Mouse (Mus musculus) limb, embryonic 15.5 days (tissue): ENCODE results near the gene Osbpl2. TPM values are rescaled to one million over a fixed set of nuclear protein-coding genes. Genes with fewer than 3 reads are reported as not detected.
A peak's percentile ranks its signal among the peaks of the same experiment; 100 is the strongest.
"Not testable (repeated sequence)": the region's sequence is repeated elsewhere in the genome, so short reads cannot be mapped to it uniquely, and the experiment has no call there.

Source experiments
- ATAC-seq: fragments of 200-750 bp; cut with Nextera tagmentation; 2 replicates; pipeline ENCODE4 v1.8.0; 2017; ENCODE audit warnings: low read depth, moderate TSS enrichment; ENCODE audit not compliant: insufficient number of reproducible peaks, low FRiP score, low TSS enrichment
- H3K27ac ChIP-seq: fragments of 300-500 bp; sonication (generic); 2 replicates; pipeline ENCODE4 v1.5.1; 2015; ENCODE audit warnings: moderate library complexity, mild to moderate bottlenecking, inconsistent platforms
- H3K27me3 ChIP-seq: fragments of 300-500 bp; sonication (generic); 2 replicates; pipeline ENCODE4 v1.6.1; 2015; ENCODE audit warnings: inconsistent platforms
- H3K36me3 ChIP-seq: fragments of 300-500 bp; sonication (generic); 2 replicates; pipeline ENCODE4 v1.6.1; 2015; ENCODE audit warnings: inconsistent platforms
- H3K4me1 ChIP-seq: fragments of 300-500 bp; sonication (generic); 2 replicates; pipeline ENCODE4 v1.6.1; 2015; ENCODE audit warnings: inconsistent platforms
- H3K4me2 ChIP-seq: fragments of 300-500 bp; sonication (generic); 2 replicates; pipeline ENCODE4 v1.6.1; 2015; ENCODE audit warnings: mild to moderate bottlenecking, inconsistent platforms
- H3K4me3 ChIP-seq: fragments of 300-500 bp; sonication (generic); 2 replicates; pipeline ENCODE4 v1.5.1; 2015; ENCODE audit warnings: mild to moderate bottlenecking, inconsistent platforms
- H3K9ac ChIP-seq: fragments of 300-500 bp; sonication (generic); 2 replicates; pipeline ENCODE4 v1.6.1; 2015; ENCODE audit warnings: inconsistent platforms
- H3K9me3 ChIP-seq: fragments of 300-500 bp; sonication (generic); 2 replicates; pipeline ENCODE4 v1.6.1; 2016; ENCODE audit warnings: inconsistent platforms
- whole genome bisulfite sequencing: fragments of 180-500 bp; shearing (Covaris S2); methylation state at CpG from one replicate; pipeline ENCODE4 v1.1.7; 2015; 5-methylcytosine and 5-hydroxymethylcytosine counted together
- polyA plus RNA-seq: library from polyadenylated mRNA; unstranded; fragments of >200 nt; fragmentation: Nextera tagmentation; extraction: Ambion mirVana; gene quantifications from 2 replicates; pipeline ENCODE4 v1.2.1, GENCODE M21; 2015

The Osbpl2 gene
- polyA plus RNA-seq, 1 experiment from 2014 or later, result 45.2 TPM

DNA sequence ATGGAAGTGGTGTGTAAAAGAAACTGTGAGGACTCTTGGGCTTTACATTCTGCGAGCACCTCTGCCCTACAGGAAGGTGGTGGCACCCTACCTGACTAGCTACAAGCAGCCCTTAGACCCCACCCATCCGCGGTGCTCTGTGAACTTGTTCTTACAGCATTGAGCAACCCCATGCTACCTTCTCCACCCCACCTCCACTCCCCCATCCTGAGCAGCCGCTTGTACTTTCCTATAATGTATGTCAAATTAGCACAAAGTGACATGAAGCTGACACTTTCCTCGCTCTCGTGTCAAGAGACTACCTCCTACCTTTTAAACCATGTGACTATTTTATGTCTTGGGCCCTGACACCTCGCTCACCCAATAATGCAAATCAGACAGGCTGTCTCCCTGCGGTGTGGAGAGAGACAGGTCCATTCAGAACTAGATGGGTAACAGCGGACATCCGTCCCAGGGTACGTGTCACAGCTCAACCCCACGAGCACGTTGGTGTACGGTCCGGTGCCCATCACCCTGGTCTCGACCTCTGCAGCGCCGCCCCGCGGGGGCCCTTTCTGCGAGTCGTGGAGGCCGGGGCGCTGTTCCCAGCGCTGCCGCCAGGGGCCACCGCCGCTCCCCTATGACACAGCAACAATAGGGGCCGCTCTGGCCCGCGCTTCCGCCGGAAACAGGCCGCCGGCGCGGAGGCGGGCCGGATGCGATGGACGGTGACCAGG, 51.9 kb downstream of the Osbpl2 start, which contains the start of gene Adrm1:
Gene Adrm1, plus strand, starts transcription at position 680 of the 716 bp plus-strand sequence.
- Histone ChIP-seq H3K4me2 (peak within 1 kb of the TSS; percentile 90), H3K27me3 (no peaks in the 10 kb centered on the region), H3K4me1 (peaks cover 27% of the 10 kb centered on the region), H3K9ac (peak within 1 kb of the TSS; percentile 94), H3K36me3 (peaks cover 30% of the 10 kb centered on the region), H3K9me3 (no peaks in the 10 kb centered on the region), H3K27ac (peak within 1 kb of the TSS; percentile 93), H3K4me3 (peak within 1 kb of the TSS; percentile 100)
- peak; percentile 97 for ATAC-seq
- WGBS, result 4% methylated on average over 41 of the region's 41 CpGs

DNA sequence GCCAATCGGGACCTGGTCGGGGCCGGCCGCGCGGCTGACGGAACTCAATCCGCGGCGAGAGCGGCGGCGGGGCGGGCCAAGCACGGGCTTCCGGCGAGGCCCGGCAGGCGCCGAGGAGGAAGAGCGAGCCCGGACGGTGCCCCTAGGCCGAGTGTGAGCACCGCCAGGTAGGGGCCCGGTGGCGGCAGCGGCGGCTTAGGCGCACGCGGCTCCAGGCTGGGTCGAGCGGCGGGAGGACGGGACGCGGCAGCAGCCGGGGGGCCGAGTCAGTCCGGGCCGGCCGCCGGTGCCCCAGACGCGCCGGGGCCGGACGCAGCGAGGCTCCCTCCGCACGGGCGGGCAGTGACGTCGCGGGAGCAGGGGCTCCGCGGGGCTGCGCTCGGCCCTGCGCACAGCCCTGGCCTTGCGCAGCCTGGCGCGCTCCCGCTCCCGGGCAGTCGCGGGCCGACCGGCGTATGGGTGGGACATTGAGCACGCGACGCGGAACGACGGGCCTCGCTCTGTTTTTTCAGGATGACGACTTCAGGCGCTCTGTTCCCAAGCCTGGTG, 52.5 kb downstream of the Osbpl2 start:
- WGBS, result under 1% methylated on average over 80 of the region's 80 CpGs
- peak overlapping the region; percentile 90 for H3K4me2 ChIP-seq
- H3K4me3 ChIP-seq, result peak overlapping the region; percentile 100
- ATAC-seq, result peak; percentile 66
- no peaks in the 10 kb centered on the region for H3K27me3 ChIP-seq
- H3K36me3 ChIP-seq, result peaks cover 35% of the 10 kb centered on the region
- no peaks in the 10 kb centered on the region for H3K9me3 ChIP-seq
- peaks cover 27% of the 10 kb centered on the region for H3K4me1 ChIP-seq
- peak overlapping the region; percentile 94 for H3K9ac ChIP-seq
- peak overlapping the region; percentile 93 for H3K27ac ChIP-seq

- Histone ChIP-seq H3K27ac (0 out of 2 replicates have a peak overlapping the region, but pooled peaks have one; percentile 2), H3K9ac (peak overlapping the region; percentile 94), H3K36me3 (peaks cover 41% of the 10 kb centered on the region), H3K27me3 (no peaks in the 10 kb centered on the region), H3K4me3 (peak overlapping the region; percentile 100), H3K4me1 (peaks cover 27% of the 10 kb centered on the region), H3K4me2 (peak overlapping the region; percentile 90), H3K9me3 (no peaks in the 10 kb centered on the region)
- WGBS, result 6% methylated on average over 9 of the region's 9 CpGs
- no peak for ATAC-seq
These were observed 53.0 kb downstream of the Osbpl2 start for GRCm38 (mm10) chr2:180172152-180172551.

- no peak overlapping the region for H3K9ac ChIP-seq
These were observed 54.1 kb downstream of the Osbpl2 start for GRCm38 (mm10) chr2:180173163-180173562.

DNA sequence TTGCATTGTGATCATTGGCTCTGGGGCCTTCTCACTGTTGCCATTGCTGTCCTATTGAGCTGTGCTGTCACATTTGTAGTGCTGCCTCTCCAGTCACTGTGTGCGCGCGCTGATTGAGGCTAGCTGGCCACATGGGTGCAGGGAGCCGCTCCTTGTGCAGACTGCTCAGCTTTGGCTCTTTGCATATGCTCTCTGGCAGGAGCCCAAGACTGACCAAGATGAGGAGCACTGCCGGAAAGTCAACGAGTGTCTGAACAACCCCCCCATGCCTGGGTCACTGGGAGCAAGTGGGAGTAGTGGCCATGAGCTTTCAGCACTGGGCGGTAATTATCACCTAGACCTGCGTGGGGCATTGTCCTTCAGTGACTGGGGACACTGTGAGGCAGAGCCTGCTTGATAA, 54.6 kb downstream of the Osbpl2 start:
- H3K4me2 ChIP-seq, result not testable (repeated sequence)

More at GRCm38 (mm10) chr2:180173163-180173562, 54.1 kb downstream of the Osbpl2 start:
- Histone ChIP-seq H3K4me1 (peaks cover 27% of the 10 kb centered on the region), H3K27me3 (no peaks in the 10 kb centered on the region), H3K9me3 (no peaks in the 10 kb centered on the region), H3K27ac (no peak overlapping the region), H3K36me3 (peaks cover 51% of the 10 kb centered on the region), H3K4me2 (peak overlapping the region; percentile 90), H3K4me3 (0 out of 2 replicates have a peak overlapping the region, but pooled peaks have one; percentile 1)
- 71% methylated on average over 4 of the region's 4 CpGs for WGBS
- ATAC-seq, result no peak

DNA sequence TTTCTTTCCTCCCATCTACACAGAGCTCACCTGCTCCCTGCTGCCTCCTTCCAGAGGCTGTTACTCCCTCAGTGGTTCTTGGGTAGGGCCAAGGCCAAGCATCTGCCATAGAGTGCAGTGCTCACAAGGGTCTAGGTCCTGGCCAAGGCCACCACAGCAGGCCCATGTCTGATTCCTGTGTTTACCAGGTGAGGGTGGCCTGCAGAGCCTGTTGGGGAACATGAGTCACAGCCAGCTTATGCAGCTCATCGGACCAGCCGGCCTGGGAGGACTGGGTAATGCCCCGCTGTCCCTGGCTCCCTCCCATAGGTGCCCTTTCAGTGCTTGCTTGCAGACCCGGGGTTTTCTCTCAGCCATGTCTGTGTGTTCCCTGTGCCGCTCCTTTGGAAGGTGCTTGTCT, 55.0 kb downstream of the Osbpl2 start:
- no peaks in the 10 kb centered on the region for H3K27me3 ChIP-seq
- peaks cover 61% of the 10 kb centered on the region for H3K36me3 ChIP-seq
- no peak for ATAC-seq
- H3K4me1 ChIP-seq, result peaks cover 27% of the 10 kb centered on the region
- H3K4me3 ChIP-seq, result no peak overlapping the region
- no peak overlapping the region for H3K4me2 ChIP-seq
- 92% methylated on average over 5 of the region's 5 CpGs for WGBS
- no peak overlapping the region for H3K27ac ChIP-seq
- no peaks in the 10 kb centered on the region for H3K9me3 ChIP-seq
- no peak overlapping the region for H3K9ac ChIP-seq

More for the DNA sequence above, 54.6 kb downstream of the Osbpl2 start:
- Histone ChIP-seq H3K4me1 (peaks cover 27% of the 10 kb centered on the region), H3K36me3 (peaks cover 56% of the 10 kb centered on the region)
- WGBS, result 90% methylated on average over 8 of the region's 8 CpGs
- H3K27ac ChIP-seq, H3K4me3 ChIP-seq, H3K27me3 ChIP-seq, H3K9ac ChIP-seq, H3K9me3 ChIP-seq, ATAC-seq: not testable (repeated sequence)

- H3K4me2 ChIP-seq, result no peak overlapping the region
- H3K36me3 ChIP-seq, result peaks cover 72% of the 10 kb centered on the region
- H3K9me3 ChIP-seq, result no peaks in the 10 kb centered on the region
- H3K27ac ChIP-seq, result no peak overlapping the region
- H3K27me3 ChIP-seq, result no peaks in the 10 kb centered on the region
- H3K4me1 ChIP-seq, result peaks cover 23% of the 10 kb centered on the region
- no peak for ATAC-seq
- WGBS, result 89% methylated on average over 7 of the region's 7 CpGs
- no peak overlapping the region for H3K9ac ChIP-seq
- no peak overlapping the region for H3K4me3 ChIP-seq
These were observed 56.6 kb downstream of the Osbpl2 start for GRCm38 (mm10) chr2:180175725-180176124.

DNA sequence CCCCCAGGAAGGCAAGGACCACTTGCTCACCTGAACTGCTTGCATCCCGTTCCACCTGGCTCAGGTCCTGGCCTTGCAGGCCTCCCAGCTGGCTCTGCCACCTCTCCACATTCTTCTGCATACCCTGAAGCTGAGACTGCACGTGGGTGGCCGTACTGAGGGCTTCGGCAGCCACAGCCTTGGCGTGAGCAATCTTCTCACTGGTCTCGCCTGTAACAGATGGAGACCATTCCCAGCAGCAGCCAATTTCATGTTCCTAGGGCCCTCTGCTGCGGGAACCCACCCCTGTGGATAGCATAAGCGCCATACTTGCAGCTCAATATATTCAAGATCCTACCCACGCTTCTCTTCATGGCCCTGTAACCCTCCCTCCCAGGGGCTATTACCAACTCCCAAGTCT, 62.4 kb downstream of the Osbpl2 start:
- Histone ChIP-seq H3K27ac (no peak overlapping the region), H3K4me2 (no peak overlapping the region), H3K27me3 (no peaks in the 10 kb centered on the region), H3K9ac (no peak overlapping the region), H3K4me3 (no peak overlapping the region), H3K4me1 (no peaks in the 10 kb centered on the region), H3K36me3 (peaks cover 45% of the 10 kb centered on the region), H3K9me3 (no peaks in the 10 kb centered on the region)
- ATAC-seq, result no peak
- WGBS, result 82% methylated on average over 9 of the region's 9 CpGs

GRCm38 (mm10) chr2:180184011-180184751, 65.1 kb downstream of the Osbpl2 start:
- 80% methylated on average over 24 of the region's 24 CpGs for WGBS
- no peaks in the 10 kb centered on the region for H3K9me3 ChIP-seq
- H3K9ac ChIP-seq, result no peak overlapping the region
- no peaks in the 10 kb centered on the region for H3K4me1 ChIP-seq
- H3K27me3 ChIP-seq, result no peaks in the 10 kb centered on the region
- H3K27ac ChIP-seq, result no peak overlapping the region
- H3K36me3 ChIP-seq, result peaks cover 25% of the 10 kb centered on the region; the same call in 1 of the 2 replicates
- ATAC-seq, result no peak
- H3K4me2 ChIP-seq, result no peak overlapping the region
- H3K4me3 ChIP-seq, result no peak overlapping the region

GRCm38 (mm10) chr2:180184752-180185109, 65.6 kb downstream of the Osbpl2 start:
- H3K27me3 ChIP-seq, result no peaks in the 10 kb centered on the region
- H3K9ac ChIP-seq, result no peak overlapping the region
- H3K4me3 ChIP-seq, result no peak overlapping the region
- H3K27ac ChIP-seq, result no peak overlapping the region
- no peak for ATAC-seq
- H3K4me2 ChIP-seq, result no peak overlapping the region
- no peaks in the 10 kb centered on the region for H3K4me1 ChIP-seq
- H3K36me3 ChIP-seq, result peaks cover 19% of the 10 kb centered on the region; the same call in 1 of the 2 replicates
- H3K9me3 ChIP-seq, result no peaks in the 10 kb centered on the region
- 83% methylated on average over 6 of the region's 6 CpGs for WGBS

DNA sequence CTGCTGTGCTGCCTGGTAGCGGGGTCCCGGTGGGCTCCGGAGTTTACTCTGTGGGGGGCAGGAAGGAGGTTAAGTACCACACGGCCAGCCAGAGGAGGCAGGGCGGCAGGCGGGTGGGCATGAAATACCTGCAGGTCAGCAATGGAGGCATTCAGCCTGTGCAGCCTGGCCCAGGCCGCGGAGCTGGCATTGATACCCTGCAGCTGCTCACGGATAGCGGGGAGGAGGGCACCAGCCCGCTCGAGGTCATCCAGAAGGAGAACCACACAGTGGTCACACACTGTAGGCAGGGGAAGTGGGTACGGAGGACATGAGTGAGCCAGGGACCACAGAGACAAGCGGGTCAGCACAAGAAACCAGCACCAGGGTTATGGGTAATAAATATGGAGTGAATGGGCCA, 66.6 kb downstream of the Osbpl2 start:
- no peak overlapping the region for H3K9ac ChIP-seq
- no peak overlapping the region for H3K27ac ChIP-seq
- no peaks in the 10 kb centered on the region for H3K4me1 ChIP-seq
- no peak overlapping the region for H3K4me3 ChIP-seq
- 82% methylated on average over 14 of the region's 14 CpGs for WGBS
- no peaks in the 10 kb centered on the region for H3K27me3 ChIP-seq
- H3K9me3 ChIP-seq, result no peaks in the 10 kb centered on the region
- ATAC-seq, result no peak
- H3K36me3 ChIP-seq, result peaks cover 14% of the 10 kb centered on the region; the same call in 1 of the 2 replicates
- no peak overlapping the region for H3K4me2 ChIP-seq

GRCm38 (mm10) chr2:180187362-180187761, 68.3 kb downstream of the Osbpl2 start:
- Histone ChIP-seq H3K4me1 (no peaks in the 10 kb centered on the region), H3K4me3 (no peak overlapping the region), H3K9ac (no peak overlapping the region), H3K4me2 (no peak overlapping the region), H3K36me3 (0 out of 2 replicates have a peak, but pooled peaks cover 12% of the 10 kb centered on the region), H3K27ac (no peak overlapping the region), H3K27me3 (no peaks in the 10 kb centered on the region), H3K9me3 (no peaks in the 10 kb centered on the region)
- WGBS, result 87% methylated on average over 11 of the region's 11 CpGs
- no peak for ATAC-seq
